Mouse (Mus musculus): Measurements from ENCODE around the gene Faap24. TPM values are rescaled to one million over a fixed set of nuclear protein-coding genes. Genes with fewer than 3 reads are reported as not detected.

The Faap24 gene
- polyA plus RNA-seq, 1 experiment from 2014 or later, result 22.4 TPM

- ATAC-seq (ENCODE audit: insufficient read depth, low FRiP score, low TSS enrichment) (no peak), DNase-seq (ENCODE audit: low spot score) (no peak)
- 90% methylated on average over 4 of the region's 4 CpGs for WGBS
Observed at GRCm38 (mm10) chr7:35342498-35342897, 54.1 kb downstream of the Faap24 start.

More at GRCm38 (mm10) chr7:35342498-35342897, 54.1 kb downstream of the Faap24 start:
- Histone ChIP-seq H3K27me3 (ENCODE audit: control insufficient read depth, insufficient read depth, low read length) (no peaks in the 10 kb centered on the region), H3K4me2 (ENCODE audit: low read depth) (no peak overlapping the region), H3K9ac (ENCODE audit: low read length) (no peak overlapping the region), H3K4me3 (ENCODE audit: low read depth, low read length) (no peak overlapping the region), H3K27ac (ENCODE audit: low read depth, low read length) (no peak overlapping the region), H3K4me1 (ENCODE audit: control insufficient read depth, insufficient read depth, low read length) (no peaks in the 10 kb centered on the region), H3K36me3 (ENCODE audit: control insufficient read depth, insufficient read depth, low read length) (no peaks in the 10 kb centered on the region), H3K9me3 (ENCODE audit: control insufficient read depth, low read length) (no peaks in the 10 kb centered on the region)

Other genes with a start within 250 kb of the Faap24 start
- 0.25 and 0.89 TPM in 2 replicates for gene Slc7a10, start 210.5 kb downstream of the Faap24 start, polyA plus RNA-seq (2014; fragmentation: Nextera tagmentation; extraction: Ambion mirVana)
- gene Lrp3, start 181.3 kb downstream of the Faap24 start, polyA plus RNA-seq (2014; fragmentation: Nextera tagmentation; extraction: Ambion mirVana), result 18.7 and 21.6 TPM in 2 replicates
- gene Gpatch1, start 78.4 kb downstream of the Faap24 start, polyA plus RNA-seq (2014; fragmentation: Nextera tagmentation; extraction: Ambion mirVana), result 20.0 and 21.4 TPM in 2 replicates
- 3.3 and 3.6 TPM in 2 replicates for gene Rhpn2, start 62.7 kb downstream of the Faap24 start, polyA plus RNA-seq (2014; fragmentation: Nextera tagmentation; extraction: Ambion mirVana)
- 39.3 and 40.8 TPM in 2 replicates for gene Cep89, start 199 bp upstream of the Faap24 start, polyA plus RNA-seq (2014; fragmentation: Nextera tagmentation; extraction: Ambion mirVana)
- not detected in 2 replicates for gene Slc7a9, start 52.0 kb upstream of the Faap24 start, polyA plus RNA-seq (2014; fragmentation: Nextera tagmentation; extraction: Ambion mirVana)
- gene Tdrd12, start 140.9 kb upstream of the Faap24 start, polyA plus RNA-seq (2014; fragmentation: Nextera tagmentation; extraction: Ambion mirVana), result 0.11 TPM in 1 of 2 replicates, not detected in the other
- gene Nudt19, start 159.5 kb upstream of the Faap24 start, polyA plus RNA-seq (2014; fragmentation: Nextera tagmentation; extraction: Ambion mirVana), result 47.2 and 47.8 TPM in 2 replicates
- gene Rgs9bp, start 188.7 kb upstream of the Faap24 start, polyA plus RNA-seq (2014; fragmentation: Nextera tagmentation; extraction: Ambion mirVana), result 0.18 and 0.24 TPM in 2 replicates
- 28.0 and 28.2 TPM in 2 replicates for gene Ankrd27, start 189.4 kb upstream of the Faap24 start, polyA plus RNA-seq (2014; fragmentation: Nextera tagmentation; extraction: Ambion mirVana)